Mouse (Mus musculus) adrenal gland, adult 2 months (tissue): ENCODE measurements around the gene Fbxo48. TPM values are rescaled to one million over a fixed set of nuclear protein-coding genes. Genes with fewer than 3 reads are reported as not detected.

Experiments
- polyA plus RNA-seq: library from polyadenylated mRNA; depleted of rRNA; stranded (reverse); fragments of >200 nt; gene quantifications from 2 replicates; pipeline ENCODE4 v1.2.3, GENCODE M21; 2012; rRNA removed
- total RNA-seq, 2 experiments: library from RNA; stranded (reverse); gene quantifications; 2 replicates each; pipeline ENCODE4 v1.2.3; 2021

The Fbxo48 gene
- total and polyA plus RNA-seq, 3 experiments = 0.11 to 0.52 (median 0.32) TPM

Other genes with a start within 250 kb of the Fbxo48 start
- gene Egfr, start 199.2 kb upstream of the Fbxo48 start, total RNA-seq = 10 to 100 TPM in 1 of 2 experiments, 1 to 10 TPM in 1; 9.5 to 10.0 TPM
- gene Egfr, start 199.2 kb upstream of the Fbxo48 start, polyA plus RNA-seq = 17.8 and 18.3 TPM in 2 replicates
- gene Cnrip1, start 100.2 kb downstream of the Fbxo48 start, total RNA-seq = 10 to 100 TPM; 13.9 to 14.8 TPM
- 20.7 and 24.6 TPM in 2 replicates for gene Cnrip1, start 100.2 kb downstream of the Fbxo48 start, polyA plus RNA-seq
- 1 to 10 TPM; 3.1 to 5.8 TPM for gene Plek, start 101.0 kb downstream of the Fbxo48 start, total RNA-seq
- gene Plek, start 101.0 kb downstream of the Fbxo48 start, polyA plus RNA-seq = 0.18 and 0.25 TPM in 2 replicates
- gene Ppp3r1, start 207.9 kb downstream of the Fbxo48 start, total RNA-seq = 10 to 100 TPM; 90.2 to 94.9 TPM
- 268 and 279 TPM in 2 replicates for gene Ppp3r1, start 207.9 kb downstream of the Fbxo48 start, polyA plus RNA-seq
- 10 to 100 TPM; 13.0 to 17.0 TPM for gene Wdr92, start 230.7 kb downstream of the Fbxo48 start, total RNA-seq
- gene Wdr92, start 230.7 kb downstream of the Fbxo48 start, polyA plus RNA-seq = 4.5 and 4.6 TPM in 2 replicates